Mouse (Mus musculus) testis, postnatal 14 days (tissue): ENCODE results near the gene Ppp3ca.
"Not testable (repeated sequence)": the region's sequence is repeated elsewhere in the genome, so short reads cannot be mapped to it uniquely, and the experiment has no call there.

Source experiments
- DNase-seq: peaks from one replicate; pipeline ENCODE4 v3.0.0; 2021; ENCODE audit warnings: low spot score

Ppp3ca gene

DNA sequence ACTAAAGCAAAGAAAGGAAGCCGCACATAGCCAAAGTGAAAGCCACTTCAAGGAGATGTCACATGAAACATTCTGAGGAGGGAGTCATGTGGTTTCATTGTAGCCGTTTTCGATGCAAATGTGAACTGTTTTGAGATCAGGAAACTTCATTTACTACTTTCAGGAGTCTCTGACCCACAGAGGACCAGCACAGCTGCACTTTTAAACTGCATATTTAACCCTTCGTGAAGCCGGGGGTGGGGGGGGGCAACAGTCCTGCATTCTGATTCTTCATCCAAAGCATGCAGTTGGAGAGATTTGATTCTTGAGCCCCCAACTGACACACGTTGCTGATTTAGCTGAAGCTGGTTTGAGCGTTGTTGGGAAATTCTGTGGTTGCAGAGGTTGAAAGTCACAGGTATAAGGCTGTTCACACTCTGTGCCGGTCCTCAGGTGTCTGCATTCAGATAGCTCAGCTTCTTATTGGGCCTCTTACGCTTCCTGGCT, 18.2 kb downstream of the Ppp3ca start:
- DNase-seq: no peak

DNA sequence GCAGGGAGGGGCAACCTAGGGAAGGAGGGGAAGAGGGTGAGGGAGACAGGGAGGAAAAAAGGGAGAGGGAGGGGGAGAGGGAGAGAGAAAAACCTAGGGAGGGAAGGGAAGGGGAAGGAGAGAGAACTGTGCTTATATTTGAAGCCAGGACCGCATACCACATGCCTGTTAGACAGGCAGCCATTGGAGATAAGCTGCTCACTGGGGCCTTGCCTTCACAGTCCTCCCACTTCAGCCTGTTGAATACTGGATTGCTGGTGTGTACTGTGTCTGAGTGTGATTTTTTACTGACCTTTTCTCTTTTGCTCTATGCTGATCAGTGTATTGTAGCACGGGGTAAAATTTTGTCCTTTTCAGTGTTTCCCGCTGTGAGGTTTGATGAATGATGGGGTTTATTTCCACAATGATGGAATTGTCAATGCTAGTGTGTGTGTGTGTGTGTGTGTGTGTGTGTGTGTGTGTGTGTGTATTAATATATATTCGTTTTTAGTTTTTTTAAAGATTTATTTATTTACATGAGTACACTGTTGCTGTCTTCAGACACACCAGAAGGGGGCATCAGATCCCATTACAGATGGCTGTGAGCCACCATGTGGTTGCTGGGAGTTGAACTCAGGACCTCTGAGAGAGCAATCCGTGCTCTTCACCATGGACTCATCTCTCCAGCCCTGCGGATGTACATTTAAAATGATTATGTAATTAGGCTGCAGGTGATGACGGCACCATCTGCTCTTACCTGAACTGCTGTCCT, 20.0 kb downstream of the Ppp3ca start:
- DNase-seq: no peak

DNA sequence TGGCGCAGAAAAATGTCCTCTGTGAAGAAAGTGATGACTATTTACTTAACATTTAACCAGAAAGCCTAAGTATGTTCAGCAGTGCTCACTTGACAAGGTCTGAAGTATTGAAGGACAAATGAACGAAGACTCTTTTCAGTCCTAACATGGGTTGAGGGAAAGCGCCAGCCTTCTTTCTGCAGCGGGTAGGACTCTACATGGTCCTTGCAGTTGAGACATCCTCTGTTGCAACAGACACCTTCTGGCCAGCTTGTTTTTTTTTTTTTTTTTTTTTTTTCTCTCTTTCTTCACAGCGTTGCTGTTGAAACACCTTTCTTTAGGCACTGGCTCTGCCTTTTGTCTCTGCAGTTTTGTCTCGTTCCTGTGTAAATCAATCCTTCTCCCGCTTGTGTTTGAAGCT, 22.1 kb downstream of the Ppp3ca start:
- no peak for DNase-seq

DNA sequence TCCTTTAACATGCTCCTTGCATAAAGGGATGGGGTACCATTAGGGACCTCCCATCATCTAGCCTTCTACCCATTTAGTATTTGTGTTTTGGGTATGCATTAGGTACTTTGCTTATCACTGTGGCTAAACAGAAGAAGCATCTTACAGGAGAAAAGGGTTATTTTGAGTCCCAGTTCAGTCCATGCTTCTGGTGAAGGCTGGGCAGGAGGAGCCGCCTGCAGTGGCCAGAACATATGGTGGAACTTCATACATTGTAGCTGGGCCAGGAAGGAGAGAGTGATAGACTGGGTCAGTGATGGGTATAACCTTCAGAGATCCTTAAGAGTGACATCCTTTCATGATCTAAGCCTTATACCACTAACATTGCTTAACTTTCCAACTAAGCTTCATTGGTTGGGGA, 23.6 kb downstream of the Ppp3ca start:
- DNase-seq: no peak

DNA sequence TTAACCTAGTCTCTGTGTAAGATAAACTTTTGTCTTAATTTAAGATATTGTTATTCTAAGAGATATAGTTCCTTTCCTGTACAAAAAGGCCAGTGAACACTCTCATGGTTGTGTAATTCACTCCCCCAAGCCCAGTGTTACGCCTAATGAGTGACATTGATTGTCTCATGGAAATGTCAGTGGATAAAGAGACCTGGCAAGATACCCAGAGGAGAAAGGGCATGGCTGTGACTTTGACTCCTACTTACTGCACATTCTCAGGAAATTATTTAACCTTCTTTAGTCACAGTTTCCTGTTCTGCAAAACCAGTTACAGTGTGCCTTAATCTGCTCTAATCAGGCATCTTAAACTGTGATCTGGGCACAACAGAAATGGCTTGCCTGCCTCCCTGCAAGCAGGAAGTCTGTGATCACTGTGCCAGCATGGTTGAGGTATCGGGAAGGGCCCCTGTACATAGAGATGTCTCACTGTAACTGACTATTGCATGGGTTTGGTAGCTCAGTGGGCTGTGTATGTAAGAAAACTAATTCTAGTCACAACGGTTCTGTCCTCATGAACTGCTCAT, 27.8 kb downstream of the Ppp3ca start:
- DNase-seq: no peak

DNA sequence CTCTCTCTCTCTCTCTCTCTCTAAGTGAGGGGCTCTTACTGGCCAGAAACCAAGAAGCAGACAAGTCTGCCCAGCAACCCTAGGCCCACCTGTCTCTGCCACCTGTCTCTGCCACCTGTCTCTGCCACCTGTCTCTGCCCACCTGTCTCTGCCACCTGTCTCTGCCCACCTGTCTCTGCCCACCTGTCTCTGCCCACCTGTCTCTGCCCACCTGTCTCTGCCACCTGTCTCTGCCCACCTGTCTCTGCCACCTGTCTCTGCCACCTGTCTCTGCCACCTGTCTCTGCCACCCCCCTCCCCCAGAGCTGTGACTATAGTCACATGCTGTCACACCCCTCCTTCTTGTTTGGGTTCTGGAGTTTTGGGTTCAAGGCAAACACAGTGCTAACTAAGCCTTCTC, 29.8 kb downstream of the Ppp3ca start:
- DNase-seq: not testable (repeated sequence)

DNA sequence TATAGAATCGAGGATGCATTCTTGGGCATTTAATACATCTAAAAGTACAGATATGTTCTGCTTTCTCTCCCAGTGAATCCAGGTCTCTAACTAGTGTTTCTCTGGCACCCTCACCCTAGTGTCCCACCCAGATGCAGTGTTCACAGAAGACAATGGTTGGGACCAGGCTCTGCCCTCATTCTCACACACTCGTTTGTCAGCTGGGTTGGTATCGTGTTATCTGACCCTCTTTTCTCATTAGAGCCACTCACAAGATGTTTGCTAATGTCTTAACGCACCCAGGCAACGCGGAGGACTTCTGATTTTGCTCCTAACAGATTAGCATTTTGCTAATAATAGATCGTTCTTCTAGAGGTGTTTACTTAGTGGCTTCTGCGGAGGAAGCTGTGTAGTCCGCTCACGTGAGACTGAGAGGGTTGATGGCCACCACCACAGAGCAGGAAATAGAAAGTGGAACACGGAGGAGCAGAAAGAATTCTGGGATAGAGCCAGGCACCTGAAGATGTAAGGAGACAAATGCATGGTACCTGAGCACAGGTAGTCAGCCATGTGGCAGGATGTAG, 30.6 kb downstream of the Ppp3ca start:
- no peak for DNase-seq

DNA sequence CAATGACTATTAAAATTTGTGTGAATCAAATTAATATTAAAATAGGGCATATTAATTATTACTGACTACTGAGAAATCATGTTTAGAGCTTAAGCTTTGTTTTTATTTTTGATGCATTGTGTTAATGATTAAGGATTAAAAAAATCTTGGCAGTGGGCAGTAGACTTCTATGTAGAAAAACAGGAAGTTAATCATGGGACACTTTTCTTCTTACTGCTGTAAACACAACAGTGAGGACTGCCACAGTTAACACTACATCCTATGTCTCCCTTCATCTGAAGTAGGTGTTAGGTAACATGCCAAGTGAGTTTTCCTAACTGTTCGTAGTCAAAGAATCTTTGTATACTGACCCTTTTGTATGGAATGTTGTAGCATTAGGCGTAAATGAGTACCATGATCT, 32.9 kb downstream of the Ppp3ca start:
- DNase-seq: no peak

DNA sequence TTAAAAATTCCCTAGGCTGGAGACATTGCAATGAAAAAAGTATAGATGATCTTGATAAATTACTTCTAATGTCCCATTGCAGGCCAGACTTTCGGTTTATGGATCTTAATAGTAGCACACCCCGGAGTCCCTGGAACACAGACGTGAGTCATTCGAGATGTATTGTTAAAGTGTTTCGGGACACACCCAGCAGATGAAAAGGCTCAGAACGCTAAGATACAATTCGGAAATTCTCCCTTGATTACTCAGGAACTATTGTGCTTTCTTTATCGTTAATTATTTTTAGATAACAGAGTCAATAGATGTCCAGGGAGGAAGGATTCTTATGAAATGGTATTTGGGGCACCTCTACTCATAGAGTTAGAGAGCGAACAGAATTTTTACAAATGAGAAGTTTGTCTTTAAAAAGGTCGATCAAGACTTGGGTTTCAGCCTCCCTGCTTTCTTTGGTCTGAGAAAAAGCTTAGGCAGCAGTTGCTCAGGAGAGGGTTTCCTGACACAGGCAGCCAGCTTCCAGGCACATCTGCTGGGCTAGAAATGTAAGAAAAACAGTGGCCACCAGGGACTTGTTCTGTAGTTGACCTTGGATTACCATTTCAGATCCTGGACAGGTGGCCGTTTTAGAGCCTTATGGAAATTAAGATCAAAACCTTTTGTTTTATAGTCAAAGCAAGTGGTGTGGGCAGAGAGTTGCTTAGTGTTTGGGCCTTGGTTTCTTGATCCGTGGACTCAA, 34.8 kb downstream of the Ppp3ca start:
- DNase-seq: no peak

DNA sequence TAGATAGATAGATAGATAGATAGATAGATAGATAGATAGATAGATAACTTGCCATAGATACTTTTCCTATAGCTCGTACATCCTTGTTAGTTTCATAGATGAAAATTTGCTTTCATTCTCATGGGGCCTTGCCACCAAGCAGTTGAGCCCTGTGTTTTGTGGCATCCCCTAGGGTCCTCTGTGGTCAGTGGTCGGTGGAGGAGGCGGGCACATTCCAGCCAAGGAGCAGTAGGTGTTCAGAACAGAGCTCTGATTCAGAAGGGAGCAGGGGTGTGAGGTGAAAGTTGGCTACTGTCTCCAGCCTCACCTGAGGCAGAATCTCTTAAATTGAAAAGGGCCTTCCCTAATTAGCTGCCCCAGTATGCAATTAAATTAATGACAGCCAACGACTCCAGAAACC, 36.1 kb downstream of the Ppp3ca start:
- DNase-seq: no peak

DNA sequence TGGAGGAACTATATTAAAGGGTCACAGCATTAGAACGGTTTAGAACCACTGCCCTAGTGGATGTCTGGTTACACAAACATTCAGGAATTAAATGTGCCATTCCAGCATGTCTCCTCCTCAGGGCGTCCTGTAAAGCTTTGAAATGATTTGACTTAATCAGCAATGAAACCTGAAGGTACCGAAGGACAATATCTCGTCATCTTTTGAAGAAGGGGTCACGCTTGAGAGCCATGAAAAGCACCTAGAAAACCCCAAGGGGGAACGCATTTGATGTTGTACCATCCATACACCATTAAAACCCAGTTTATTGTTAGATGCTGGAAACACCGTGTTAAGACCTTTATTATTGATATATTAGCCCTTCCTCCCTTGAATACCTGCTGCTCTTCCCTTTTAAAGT, 36.8 kb downstream of the Ppp3ca start:
- DNase-seq: no peak

DNA sequence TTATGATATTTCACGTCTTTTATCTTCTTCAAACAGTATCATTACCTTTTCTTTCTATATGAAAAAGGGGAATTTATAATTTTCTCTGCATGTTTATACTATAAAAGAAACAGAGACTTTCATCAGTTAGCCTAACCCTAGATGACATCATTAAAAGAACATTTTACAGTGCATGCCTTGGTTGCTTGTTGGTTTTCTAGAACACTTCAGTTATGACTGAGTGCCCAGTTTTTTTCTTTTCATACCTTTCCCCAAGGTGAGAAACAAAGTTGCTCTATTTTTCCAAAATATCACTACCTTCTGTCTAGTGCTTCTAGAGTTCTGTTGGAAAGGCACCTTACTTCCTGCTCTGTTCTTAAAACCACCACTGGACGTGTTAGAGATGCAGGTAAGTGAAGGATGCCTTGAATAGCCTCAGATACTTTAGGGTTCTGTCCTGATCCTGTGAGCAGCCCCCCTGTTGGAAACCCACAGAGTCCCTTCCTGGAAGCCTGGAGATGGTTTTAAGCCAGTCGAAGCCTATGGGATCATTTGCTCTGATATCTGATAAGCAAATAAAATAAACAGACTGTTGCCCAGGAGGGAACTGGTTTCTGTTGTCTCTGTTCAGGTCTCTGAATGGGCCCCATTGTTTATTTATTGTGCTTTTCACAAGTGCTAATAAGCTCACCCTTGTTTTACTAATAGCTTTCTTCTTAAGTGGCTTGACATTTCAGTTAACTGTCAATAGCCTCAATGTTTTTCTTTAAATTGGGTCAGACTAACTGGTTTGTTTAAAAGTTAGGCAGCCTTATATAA, 37.5 kb downstream of the Ppp3ca start:
- DNase-seq: no peak

DNA sequence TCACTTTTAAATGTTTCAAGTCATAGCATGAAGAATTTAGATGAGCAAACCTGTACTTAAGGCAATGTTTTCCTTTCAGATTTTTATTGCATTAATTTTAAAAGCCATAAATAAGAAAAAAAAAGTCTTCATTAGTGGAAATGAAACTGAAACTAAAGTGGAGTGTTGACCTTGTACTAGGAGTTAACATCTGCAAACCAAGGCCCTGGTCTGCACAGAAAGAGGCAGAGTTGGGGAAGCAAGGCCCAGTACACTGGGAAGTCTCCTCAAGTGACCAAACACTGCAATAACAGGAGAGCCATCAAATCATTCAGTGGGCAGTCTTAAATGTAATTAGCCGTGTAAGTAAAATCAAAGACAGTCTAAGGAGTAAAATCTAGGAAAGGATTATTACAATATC, 38.3 kb downstream of the Ppp3ca start:
- no peak for DNase-seq

DNA sequence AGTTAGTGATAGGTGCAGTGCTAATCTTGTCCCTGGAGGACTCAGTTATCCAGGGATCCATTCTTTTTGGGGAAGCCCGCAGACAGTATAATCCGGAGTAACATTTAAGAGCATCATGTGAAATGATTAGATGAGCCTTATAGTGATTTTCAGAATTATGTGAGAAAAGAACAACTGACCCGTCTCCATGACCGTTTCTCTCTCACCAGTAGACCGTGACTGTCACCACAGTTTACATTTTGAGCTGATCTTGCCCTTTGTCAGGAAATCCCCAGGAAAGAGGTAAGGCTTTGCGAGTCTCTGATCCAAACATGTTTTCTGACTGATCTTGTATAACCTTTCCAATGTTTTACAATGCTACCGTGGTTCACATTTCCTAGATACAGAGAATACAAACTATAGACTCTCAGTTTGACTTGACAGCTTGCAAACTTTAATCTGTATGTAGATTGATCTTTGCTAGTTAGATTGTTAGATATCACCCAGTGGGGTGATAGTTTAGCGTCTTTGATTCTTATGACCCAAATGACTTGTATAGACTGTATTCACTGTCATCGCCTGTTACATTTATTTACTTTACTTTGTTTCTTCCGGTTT, 40.5 kb downstream of the Ppp3ca start:
- no peak for DNase-seq

DNA sequence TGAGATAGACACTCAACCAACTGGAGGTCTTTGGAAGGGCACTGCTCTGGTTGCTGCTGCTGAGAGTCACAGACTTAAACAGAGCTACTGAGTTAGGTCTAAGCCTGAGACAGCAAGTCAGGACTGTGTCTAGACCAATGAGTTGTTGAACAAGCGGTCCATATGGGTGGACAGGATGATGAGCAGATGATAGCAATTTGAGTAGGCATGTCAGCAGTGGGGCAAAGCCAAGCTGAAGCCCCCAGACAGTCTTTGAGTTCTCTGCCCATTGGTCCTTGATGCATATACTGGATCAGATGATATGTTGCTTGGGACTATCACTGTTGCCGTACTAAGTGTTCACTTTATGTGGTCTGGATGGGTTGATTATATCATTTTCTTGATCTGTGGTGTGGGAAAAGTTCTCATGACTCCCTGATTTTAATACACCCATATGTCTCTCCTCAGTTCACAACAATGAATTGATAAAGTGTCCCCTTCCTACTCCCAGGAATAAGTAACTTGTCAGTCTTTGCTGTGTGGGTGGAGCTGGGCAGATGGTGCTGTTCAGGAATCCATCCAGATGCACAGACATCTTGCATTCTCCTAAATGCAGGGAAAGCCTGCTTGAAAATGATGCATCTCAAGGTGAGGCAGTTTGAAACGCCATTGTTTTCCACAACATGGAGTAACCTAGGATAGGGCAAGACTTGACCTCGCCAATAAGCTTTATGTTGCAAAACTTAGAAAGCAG, 44.5 kb downstream of the Ppp3ca start:
- DNase-seq: no peak

DNA sequence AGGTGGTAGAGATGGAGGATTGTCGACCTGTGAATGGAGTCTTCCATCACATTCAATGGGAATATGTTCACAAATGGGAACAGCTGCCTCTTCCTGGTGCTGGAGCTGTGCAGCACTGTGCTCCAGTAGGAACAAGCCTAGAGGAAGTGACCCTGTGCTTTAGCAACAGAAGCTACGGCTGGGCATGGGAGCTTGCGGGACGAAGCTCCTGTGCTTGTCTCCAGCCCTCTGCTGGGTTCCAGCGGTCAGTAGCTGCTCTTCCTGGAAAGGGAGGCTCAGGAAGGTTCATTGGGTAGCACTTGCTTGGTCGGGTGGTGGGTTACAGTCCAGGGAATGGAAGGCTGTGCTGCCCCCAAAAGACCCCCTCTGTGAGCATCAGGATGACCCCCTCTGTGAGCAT, 46.3 kb downstream of the Ppp3ca start:
- DNase-seq: no peak

DNA sequence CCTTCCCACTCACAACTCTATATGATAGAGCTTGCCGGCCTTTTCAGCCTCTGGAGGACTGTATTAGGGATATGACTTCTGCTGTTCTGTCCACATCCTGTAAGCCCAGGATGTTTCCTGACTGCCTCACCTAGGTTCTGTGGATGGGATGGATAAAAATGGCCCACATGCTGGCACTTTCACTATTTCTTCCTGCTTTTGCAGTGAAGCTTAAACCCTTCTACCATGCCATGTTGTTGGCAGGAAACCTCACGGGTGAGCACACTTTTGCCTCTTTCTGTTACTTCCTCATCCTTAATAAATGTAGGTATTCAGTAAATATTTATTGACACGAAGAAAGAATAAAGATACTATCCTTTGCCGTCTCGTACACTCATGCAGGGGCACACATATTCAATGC, 48.5 kb downstream of the Ppp3ca start:
- DNase-seq: no peak

DNA sequence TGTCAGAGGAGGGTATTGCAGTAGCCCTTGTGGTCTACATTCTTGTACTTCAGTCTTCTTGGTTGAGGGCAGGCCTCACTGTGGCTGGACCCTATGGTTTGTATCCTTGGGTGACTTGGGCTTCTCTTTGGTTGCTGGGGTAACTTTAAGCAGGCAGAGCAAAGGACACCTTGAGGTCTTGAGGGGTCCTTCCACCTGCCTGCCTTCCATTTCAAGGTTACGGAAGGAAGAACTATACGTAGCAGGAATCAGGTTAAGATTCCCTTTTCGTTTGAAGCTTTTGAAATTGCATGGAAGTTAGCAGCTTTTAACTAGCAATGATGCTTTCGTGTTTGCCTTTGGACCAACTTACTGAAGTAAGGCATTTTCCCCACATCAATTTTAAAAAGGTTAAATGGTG, 51.3 kb downstream of the Ppp3ca start:
- no peak for DNase-seq

DNA sequence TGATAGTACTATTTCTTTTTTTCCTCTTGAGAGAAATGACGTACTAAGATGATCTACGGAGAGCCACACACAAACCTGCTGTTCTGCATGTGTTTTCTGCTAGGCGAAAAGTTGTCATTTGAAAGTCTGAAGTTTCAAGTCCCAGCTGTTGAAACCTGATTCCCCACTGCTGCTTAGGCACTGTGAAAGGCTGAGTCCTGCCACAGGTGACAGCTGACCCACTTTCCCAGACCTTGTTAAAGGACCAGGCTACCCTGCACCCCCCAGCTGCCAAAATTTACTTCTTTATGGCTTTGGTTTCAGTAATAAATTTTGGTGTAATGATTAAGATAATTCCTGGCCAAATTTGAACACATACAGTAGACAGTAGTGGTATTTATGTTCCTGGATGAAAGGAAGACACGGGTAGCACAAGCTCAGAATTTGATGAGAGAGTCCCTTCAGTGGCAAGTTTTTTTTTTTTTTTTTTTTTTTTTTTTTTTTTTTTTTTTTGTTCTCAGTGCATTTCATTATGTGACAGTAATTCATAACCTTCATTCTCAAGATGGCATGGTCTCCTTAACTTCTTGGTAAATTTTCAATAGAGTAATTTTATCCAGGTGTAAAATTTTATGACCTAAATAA, 52.0 kb downstream of the Ppp3ca start:
- no peak for DNase-seq

DNA sequence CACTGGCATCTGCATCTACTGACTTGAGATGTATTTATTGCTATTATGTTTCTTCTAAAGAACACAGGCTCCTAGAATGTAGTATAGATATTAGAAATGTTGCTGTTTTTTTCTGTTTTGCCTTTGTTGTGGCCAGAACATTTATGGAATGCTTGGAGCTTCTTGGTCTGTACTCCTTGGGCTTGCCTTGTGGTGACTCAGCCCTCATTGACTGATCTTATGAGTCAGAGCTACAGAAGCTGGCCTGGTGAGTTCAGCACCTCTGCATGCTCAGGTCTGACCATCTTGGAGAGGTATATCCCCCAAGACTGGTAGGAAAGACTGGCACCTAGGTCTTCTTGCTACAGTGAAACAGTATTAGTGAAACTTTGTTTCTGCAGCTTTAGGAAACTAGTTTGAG, 52.6 kb downstream of the Ppp3ca start:
- no peak for DNase-seq
